Mouse (Mus musculus) frontal cortex, adult 2 months (tissue): ENCODE measurements around the gene Phykpl. TPM values are rescaled to one million over a fixed set of nuclear protein-coding genes. Genes with fewer than 3 reads are reported as not detected.

Experiments used
- DNase-seq, 2 experiments: peaks; one replicate each; pipeline ENCODE4 v3.0.0; 2022; ENCODE audit warnings: low spot score in 1 of 2; ENCODE audit errors: extremely low spot score in 1 of 2
- polyA plus RNA-seq: library from polyadenylated mRNA; depleted of rRNA; stranded (reverse); fragments of >200 nt; gene quantifications from 2 replicates; pipeline ENCODE4 v1.2.3, GENCODE M21; 2012; rRNA removed

Gene Phykpl
- polyA plus RNA-seq, result 8.2 and 10.0 TPM in 2 replicates

DNA sequence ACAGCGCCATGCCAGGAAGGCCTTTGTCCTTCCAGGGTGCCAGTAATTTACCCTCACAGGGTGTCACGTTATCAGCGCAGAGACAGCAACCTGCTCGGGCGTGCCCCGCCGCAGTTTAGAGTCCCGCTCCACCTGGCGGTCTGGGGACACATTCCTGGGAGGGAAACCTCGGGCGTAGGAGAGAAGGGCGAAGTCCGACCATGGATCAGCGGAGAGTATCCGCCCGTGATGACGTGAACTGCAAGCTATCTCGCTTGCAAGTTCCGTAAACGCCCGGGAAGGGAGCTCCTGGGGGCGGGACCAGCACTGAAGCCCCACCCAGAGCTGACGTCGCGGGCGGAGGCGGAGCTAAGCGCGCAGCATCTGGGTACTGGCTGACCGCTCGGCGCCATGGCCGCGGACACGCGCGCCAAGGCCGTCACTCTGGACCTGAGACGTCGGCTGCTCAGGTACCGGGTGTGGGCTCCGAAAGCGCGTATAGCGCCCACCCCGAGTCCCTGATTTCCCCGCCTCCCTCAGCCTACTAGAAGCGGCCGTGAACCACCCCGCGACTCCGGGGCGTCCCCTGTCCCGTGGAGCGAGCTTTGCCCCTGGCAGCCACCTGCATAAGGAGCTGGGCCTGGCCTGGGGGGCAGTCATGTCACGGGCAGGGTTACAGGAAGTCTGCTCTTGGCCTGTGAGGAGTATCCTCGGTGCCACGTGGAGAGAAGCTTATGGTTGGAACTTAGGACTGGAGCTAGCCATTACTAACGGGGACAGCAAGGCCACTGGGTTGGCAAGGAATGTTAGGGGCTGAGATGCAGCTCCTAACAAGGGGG lies at the start of gene Phykpl:
TSS of gene Phykpl (plus strand) at position 327 of the 818 bp plus-strand sequence.
- peak; percentile 84 to 96 for DNase-seq

DNA sequence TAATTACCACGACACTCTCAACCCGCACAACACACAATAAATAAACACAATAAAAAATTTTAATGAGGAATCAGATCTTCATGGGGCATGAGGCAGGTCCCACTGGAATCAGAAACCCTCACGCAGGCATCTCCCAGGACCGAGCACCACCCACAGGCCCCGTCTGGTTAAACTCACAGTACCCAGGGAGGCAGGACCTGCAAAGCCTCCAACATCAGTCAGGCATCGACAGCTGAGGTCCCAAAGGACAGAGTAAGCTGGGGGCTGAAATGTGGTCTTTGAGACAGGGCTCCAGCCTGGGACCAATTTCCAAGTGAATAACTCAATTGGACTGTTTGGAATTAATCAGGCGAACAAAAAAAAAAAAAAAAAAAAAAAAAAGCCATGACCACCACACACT lies 46.2 kb upstream of the Phykpl start:
- DNase-seq, result no peak

DNA sequence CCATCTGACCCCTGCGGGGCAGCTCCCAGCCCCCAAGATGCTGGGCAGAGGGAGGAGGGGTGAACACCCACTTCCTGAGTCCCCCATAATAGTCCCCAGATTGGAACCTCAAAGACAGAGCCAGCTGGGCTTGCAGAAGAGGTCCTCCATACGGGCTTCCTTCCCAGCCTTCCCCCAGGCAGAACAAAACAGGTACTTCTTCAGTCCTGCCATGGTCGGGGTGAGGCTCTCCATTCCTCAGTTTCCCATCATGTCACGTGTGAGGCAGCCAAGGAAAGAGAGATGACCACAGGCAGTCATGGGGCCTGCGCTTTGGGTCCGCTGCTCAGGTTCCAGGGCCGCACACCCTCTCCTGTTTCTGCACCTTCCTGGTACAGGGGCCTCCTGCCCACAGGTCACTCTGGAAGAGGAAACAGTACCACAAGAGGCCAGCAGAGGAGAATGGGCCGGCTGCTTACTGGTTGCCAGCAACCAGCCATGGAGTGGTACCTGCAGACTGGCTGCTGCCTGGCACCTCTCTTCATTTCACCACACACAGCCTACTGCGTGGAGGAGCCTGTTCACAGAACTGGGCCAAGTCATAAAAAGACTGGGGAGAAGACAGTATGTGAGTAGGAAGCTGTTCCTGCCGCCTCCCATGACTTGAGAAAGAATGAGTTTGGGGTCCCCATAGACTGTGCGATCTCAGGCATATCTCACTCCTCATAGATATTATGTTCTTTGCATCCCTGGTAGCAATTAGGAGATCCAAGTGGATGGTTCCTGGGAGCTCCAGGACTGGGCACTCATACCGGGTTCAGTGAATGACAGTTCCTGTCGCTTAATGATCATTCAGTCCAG lies 45.4 kb upstream of the Phykpl start:
- no peak for DNase-seq

DNA sequence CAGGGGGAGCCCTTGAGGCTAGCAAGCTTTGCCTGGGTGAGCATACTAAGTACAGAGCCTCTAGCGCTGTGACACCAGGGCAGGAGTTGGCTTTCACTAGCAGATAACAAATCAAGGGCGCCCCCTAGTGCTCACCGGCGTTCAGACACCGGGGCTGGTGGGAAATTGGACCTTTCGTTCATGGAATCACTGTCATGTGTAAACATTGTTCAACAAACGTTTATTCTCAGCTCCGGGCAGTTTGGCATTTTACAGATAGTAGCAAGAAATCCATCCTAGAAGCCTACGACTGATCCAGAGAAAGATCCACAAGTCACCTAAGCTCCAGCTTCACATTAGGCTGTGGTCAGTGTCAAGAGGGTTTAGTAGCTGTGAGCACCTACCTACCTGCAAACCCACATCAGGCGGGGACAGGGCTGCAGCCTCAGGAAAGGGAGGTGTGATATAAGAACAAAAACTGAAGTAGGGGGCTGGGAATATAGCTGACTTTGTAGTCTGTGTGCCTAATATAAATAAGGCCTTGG lies 44.7 kb upstream of the Phykpl start:
- peak; percentile 92 to 99 for DNase-seq

DNA sequence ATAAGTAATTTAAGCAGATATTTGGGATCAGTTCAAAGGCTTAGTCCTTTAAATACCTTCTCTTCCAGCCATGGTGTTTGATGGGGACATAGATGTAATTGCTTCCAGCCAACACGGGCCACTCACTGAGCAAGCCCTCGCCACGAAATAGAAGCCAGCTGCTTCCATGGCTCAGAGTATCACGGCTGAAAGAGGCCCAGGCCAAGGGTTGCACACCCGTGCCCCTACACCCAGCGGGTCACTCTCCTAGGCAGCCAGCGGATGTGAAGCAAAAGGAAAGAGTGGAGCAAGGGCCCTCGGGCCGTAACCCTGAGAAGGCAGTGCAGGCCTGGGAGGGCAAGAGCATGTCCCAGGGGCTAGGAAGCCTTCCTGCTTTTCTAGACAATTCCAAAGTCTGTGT lies 42.1 kb upstream of the Phykpl start:
- DNase-seq, result no peak

DNA sequence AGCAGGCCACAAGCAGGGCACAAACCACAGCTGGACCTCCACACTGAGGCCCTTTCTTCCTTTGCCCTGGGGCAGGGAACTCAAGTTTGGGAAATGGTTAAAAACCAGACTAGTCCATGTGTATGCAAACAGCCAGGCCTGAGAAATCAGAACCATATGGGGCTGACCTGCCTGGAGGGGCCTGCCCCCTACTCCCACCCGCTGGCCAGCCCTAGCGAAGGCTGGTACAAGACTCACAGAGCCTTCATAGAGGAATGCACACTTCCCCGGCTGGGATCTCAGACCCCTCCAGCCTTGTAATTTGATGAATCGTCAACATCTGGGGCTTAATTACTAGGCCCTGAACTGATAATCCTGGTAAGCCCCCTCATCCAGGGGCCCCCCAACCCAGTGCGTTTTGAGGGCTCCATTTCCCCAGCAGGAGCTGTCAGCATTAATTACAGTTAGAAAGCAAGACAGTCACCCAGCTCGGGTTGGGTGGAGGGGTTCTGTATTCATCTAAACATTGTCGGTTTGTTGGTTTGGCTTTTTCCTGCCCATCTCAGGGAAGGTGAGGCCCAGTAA lies 41.0 kb upstream of the Phykpl start:
- no peak for DNase-seq

DNA sequence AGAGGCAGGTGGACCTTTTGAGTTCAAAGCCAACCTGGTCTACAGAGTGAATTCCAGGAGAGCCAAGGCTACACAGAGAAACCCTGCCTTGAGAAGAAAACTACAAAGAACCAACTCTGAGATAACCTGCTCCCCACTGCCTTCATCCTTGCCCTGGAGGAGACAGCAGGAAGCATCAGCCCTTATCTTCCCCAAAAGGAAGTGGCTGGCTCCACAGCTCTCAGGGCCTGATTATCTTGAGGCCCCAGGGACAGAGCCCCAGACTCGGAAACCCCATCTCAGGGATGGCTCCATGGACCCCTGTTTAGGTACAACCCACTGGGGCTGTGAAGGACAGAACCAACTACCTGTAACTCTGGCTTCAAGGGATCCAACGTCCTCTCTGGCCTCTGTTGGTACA lies 40.1 kb upstream of the Phykpl start:
- DNase-seq, result no peak

DNA sequence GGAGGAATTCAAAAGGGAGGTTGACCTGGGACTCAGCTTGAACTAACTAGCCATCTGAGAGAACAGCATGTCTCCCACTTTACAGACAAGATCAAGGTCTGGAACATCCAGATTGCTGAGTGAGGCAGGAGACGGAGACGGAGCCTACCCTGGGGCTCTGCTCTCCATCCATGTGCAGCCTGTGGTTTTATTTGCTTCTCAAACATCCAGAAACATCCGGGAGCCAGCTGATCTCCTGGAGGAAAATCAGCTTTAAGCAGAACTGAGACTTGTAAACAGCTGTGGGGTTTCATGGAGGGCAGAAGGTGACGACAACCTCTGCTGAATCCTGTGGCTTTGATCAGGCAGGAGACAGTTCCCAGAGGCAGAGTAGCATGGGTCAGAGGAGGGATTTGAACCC lies 38.7 kb upstream of the Phykpl start:
- DNase-seq, result no peak

DNA sequence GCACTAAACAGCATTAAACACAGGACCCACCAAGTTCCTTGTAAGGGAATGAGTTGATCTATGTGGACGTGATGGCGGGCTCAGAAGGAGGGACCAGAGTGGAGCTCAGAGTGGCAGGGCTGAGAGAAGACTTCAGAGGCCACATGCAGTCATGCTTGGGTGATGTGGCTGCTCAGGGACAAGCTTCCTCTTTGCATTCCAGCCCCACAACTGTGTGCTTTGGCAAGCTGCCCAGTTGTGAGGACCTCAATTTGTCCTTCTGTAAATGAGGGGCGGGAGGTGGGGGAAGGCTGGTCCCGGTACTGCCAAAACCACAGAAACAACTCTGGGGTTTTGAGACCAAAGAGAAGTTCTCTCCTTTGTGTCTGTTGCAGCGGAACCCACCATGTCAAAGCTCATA lies 33.3 kb upstream of the Phykpl start:
- DNase-seq, result no peak

DNA sequence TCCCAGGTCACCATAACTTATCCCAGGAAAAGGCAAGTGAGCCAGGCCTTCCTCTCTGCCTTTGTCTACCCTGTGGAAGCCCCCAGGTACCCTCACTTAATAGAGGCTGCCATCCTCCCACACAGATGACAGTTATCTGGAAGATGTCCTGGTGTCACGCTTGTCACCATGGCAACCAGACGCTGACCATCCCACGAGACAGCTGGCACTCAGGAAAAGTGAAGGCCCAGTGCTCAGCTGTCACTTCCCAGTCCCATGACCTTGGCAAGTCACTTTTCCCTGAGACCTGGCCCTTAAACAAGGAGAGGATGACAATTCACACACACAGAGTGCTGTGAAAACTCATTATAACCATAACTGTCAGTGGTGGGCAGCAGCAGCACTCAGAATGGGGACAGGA lies 32.5 kb upstream of the Phykpl start:
- no peak for DNase-seq

DNA sequence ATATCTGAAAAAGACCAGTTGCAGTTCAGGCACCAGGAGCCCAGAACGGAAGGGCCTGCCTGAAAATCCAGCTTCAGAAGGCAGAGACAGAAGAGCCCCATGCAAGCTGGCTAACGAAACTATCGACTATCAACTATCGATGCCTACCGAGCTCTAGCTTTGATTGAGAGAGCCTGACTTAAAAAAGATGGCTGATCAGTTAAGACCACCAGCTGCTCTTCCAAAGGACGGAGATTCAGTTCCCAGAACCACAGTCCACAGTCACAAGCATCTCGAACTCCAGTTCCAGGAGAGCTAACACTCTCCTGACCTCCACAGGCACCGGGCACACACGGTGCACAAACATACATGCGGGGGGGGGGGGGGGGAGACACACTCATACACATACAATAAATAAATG lies 30.0 kb upstream of the Phykpl start:
- DNase-seq, result no peak

DNA sequence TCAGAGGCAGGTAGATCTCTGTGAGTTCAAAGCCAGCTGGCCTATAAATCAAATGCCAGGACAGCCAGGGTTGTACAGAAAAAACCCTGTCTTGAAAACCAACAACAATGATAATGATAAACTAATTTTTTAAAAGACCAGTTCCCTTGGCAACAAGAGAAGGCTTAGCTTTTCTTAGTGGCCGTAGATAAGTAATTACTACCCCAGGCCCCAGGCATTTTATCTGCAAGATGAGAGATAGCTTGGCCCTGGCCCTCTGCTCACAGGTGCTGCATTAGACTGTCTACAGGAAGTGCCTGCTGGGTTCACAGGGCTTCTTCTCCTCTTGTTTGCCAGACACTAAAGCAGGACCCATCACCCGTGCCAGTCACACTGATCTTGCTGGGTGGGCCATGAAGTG lies 29.5 kb upstream of the Phykpl start:
- no peak for DNase-seq

DNA sequence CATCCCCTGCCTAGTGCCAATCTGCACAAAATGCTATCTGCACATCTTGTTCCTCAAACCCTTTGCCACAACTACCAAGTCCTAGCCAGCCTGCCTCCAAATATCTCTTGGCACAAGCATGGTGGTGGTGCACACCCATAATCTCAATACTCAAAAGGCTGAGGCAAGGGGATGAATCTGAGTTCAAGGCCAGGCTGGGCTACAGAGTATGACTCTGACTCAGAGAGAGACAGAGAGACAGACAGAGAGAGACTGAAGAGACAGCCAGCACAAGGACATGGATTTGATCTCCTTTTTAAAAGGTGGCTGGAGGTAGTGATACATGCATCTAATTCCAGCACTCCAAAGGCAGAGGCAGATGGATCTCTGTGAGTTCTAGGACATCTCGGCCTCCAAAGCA lies 21.3 kb upstream of the Phykpl start:
- DNase-seq, result no peak

DNA sequence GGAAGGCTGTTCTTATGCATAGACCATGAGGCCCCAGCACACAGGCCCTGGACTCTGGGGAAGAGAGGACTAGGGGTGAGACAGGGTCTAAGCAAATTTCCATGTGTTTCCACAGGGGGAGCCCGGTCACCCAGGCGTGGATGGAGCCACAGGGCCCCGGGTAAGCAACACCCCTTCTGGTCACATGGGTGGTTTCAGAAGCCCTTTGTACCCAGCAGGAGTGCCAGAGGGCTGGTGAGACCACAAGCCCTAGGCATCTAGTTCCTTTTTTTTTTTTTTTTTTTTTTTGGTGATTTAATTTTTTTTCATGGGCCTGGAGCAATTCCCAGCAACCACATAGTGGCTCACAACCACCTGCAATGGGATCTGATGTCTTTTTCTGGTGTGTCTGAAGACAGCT lies 19.5 kb upstream of the Phykpl start:
- DNase-seq, result no peak

DNA sequence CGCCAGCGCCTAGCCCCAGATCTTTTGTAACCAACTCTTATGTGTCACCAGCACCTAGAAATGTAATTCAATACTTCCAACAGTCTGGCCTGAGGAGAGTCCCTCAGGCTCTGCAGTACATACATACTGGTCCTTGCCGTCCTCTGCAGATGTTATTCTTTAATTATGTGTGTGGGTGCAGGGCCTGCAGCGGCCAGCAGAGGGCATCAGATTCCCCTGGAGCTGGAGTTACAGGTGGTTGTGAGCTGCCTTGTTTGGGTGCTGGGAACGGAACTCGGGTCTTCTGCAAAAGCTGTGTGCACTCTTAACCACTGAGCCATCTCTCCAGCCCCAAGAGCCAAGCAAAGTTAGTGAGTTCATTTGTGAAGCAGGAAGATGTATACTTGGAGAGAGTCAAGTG lies 18.6 kb upstream of the Phykpl start:
- no peak for DNase-seq

DNA sequence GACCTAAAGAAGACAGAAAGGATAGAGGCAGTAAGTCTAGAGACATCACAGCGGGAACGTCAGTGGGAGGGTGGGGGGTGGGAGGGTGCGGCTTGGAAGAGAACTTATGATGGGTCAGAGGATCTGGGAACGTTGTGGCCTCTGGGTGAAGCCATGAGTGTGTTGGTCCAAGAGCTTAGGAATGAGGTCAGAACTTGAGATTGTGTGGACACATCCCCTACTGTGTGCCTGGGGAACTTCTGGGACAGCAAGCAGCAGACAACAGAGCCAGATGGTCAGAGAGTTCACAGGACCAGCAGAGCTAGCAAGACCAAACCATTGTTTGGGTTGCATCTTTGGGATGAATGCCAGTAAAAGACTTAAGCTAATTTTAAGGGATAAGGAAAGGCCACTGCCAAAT lies 15.8 kb upstream of the Phykpl start:
- DNase-seq, result no peak

DNA sequence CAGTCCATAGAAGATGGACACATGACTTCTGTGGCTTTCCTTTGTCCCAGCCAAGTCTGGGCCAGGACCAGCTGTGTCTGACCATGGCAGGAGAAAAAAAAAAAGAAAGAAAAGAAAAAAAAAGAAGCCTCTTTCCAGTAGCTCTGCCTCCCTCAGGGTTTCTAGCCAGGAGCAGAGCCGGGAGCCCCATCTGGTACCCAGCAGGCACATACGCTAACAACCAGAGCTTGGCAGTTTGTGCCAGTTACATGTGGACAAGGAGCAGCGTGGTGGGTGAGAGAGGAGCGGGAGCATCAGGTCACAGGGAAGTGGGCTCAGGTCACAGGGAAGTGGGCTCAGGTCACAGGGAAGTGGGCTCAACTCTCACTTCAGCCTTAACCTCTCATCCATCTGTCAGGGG lies 8.1 kb upstream of the Phykpl start:
- DNase-seq, result no peak

DNA sequence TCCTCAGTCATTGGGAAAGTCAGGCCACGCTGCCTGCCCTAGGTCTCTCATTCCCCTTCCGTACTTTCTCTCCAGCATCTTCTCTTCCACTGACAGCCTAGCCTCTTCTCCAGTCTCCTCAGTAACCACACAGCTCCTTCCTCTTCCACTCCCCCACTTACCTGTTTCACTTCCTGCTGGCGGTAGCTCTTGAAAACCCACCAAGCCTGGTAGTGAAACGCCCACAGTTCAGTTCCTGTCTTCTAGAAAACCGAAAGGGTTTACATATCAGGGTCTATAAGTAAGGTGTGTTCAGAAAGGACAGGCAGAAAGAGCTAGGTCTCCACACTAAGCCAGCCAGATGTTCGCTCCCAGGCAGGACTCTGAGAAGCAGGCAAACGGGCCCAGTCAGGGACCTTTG lies 7.0 kb upstream of the Phykpl start:
- no peak for DNase-seq

DNA sequence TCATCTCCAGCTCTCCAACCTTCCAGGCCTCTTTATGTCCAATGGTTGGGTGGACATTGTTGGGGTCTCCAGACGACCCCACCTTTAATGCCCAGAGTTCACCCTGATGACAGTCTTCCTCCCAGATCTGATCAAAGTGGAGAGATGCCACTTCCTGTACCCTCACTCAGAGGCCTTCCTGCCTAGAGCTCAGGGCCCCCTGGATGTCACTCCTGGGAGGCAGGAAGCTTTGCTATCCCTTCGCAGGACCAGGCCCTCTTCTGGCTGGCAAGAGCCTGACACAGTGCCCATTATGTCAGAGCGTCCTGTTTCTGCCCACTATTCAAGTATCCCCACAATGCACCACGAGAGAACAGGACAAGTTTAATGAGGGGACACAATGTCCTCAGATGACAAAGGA lies 5.5 kb upstream of the Phykpl start:
- DNase-seq, result no peak

DNA sequence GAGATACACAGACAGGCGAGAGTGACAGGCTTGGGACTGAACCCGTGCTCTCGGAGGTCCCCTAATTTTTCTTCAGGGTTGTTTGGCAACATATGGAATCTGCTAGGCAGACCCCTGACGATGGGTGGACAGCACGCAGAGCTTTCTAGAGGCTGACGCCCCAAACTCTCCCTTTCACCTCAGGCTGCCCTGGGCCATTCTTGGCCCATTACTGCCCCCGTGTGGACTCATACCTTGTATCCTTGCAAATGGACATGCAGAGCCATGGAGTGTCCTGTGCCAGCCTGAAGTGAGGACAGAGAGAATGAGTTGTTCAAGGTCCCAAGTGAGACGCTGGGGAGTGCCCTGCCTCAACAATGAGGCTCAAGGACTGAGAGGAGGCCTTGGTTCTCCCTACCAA lies 1.8 kb upstream of the Phykpl start:
- DNase-seq, result peak in 1 of 2 experiments; percentile 65

DNA sequence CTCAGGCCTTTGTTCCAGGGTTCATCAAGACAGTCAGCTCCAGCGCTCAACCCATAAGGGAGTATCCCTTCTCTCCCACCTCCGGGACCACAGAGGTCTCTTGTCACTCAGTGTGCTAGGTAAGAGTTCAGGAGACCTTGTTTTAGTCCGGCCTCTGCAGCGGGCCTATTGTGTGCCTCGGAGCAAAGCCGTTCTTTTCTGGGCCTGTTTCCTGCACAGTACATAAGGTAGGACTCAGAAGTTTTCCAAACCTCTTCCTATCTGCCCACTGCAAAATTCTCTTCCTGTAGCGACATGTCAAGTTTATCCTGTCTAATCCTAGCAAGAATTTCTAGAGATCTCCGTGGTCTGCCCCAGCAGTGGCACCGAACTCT lies 513 bp upstream of the Phykpl start:
- no peak for DNase-seq
